Mouse (Mus musculus): ENCODE results near the gene Pdcd6ip. TPM values are rescaled to one million over a fixed set of nuclear protein-coding genes. Genes with fewer than 3 reads are reported as not detected.

The Pdcd6ip gene
- polyA plus RNA-seq, 1 experiment from 2014 or later, result 75.9 TPM

Other genes starting within 250 kb of the Pdcd6ip start
- gene Clasp2, start 33.2 kb upstream of the Pdcd6ip start, polyA plus RNA-seq (2015; fragmentation: Nextera tagmentation; extraction: Ambion mirVana), result 25.7 and 27.3 TPM in 2 replicates
- gene Ubp1, start 222.7 kb upstream of the Pdcd6ip start, polyA plus RNA-seq (2015; fragmentation: Nextera tagmentation; extraction: Ambion mirVana), result 31.9 and 33.8 TPM in 2 replicates